Mouse (Mus musculus) activated CD4-positive, CD25-positive, alpha-beta regulatory T cell, adult 4 months (primary cell): ENCODE data around the gene Spint5. TPM values are rescaled to one million over a fixed set of nuclear protein-coding genes. Genes with fewer than 3 reads are reported as not detected.

ENCODE experiments used
- ATAC-seq: one replicate; pipeline ENCODE4 v1.8.0; 2017
- polyA plus RNA-seq, 2 experiments: library from polyadenylated mRNA; unstranded; fragments of 100-300 nt; shearing (Covaris generic); gene quantifications; one replicate each; pipeline ENCODE4 v1.2.1; 2017

The Spint5 gene
- polyA plus RNA-seq, 2 experiments from 2014 or later, result not detected

- ATAC-seq, result no peak
These were observed 22.4 kb downstream of the Spint5 start for GRCm38 (mm10) chr2:164737377-164738090.

GRCm38 (mm10) chr2:164739876-164740275, 24.8 kb downstream of the Spint5 start:
- no peak for ATAC-seq

DNA sequence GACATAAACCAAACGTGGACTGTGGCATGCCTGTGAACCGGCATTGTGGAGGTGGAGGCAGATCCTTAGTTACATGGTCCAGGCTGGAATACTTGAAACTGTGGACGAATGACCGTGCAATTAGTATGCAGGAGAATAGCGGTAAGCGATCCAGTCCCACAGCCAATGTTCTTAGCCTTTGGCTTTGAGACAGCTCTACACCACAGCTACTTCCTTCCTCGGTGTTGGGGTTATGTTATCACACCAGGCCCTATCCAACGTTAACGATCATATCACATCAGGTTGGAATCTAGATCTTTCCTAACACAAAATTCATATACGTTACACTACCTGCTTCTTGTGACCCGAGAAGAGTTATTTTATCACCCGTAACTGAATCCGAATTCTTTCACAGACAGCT, 29.9 kb downstream of the Spint5 start:
- no peak for ATAC-seq

GRCm38 (mm10) chr2:164745843-164746479, 30.9 kb downstream of the Spint5 start, which contains the start of the genes Wfdc3 and Dnttip1:
TSS of gene Wfdc3 (minus strand) at chr2:164745931.
TSS of gene Dnttip1 (plus strand) at chr2:164745983.
- ATAC-seq, result peak; percentile 90

DNA sequence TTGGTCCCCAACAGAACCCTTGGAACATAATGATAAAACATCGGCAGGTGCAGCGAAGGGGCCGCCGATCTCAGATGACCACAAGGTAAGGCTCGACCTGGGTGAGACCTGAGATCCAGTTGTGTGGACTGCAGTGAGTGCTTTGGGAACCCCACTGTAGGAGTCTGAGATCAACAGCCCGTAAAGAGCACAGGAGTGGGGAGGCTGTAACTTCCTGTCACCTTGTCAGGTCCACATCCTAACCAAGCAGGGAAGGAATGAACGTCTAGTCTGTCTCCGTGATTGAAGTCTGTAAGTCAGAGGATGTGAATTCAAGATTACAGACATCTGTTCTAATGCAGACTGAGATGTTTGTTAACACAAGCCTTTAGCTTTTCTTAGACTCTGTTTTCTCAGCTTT, 31.6 kb downstream of the Spint5 start:
- peak; percentile 61 for ATAC-seq

DNA sequence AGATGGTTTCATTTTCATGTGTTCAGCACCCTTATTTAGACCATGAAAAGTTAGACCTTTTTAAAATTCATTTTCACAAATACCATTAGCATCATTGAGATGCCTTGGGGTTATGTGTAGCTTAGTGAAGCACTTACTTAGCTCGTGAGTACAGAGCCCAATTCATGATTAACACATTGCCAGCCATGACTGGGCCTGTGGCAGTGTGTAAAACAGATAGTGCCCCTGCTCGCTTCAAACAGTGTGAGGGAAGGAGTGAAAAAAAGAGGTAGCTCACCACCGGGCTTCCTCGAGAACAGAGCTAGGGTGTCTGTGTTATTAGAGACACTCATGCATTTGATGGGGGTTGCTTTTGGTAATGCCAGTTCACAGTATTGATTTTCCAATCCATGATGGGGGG, 33.1 kb downstream of the Spint5 start:
- no peak for ATAC-seq

DNA sequence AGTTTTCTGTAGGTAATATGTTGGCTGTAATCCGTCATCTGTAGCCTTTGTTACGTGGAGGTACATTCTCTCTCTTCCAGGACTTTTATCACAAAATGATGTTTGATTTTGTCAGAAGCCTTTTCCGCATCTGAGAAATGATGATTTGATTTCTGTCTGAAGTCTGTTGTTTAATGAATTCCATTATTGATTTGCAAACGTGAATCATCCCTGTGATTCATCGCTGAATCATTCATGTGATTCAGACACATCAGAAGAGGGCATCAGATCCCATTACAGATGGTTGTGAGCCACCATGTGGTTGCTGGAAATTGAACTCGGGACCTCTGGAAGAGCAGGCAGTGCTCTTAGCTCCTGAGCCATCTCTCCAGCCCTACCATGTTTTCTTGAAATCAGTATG, 33.9 kb downstream of the Spint5 start:
- ATAC-seq, result no peak

DNA sequence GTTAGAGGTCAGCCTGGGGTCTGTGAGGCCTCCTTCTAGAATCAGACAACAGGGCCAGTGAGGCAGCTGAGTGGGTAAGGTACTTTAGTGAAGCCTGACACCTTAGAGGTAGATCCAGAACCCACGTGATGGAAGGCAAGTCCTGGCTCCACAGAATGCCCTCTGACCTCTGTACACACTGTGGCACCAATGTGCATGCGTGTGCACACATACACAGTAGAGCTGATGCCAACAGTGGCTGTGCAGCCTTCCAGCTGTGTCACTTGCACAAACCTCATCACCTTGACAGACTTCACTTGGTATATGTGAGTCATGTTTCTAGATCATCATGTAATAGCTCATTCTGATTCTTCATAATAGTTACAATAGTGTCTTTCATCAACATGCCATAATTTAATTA, 37.3 kb downstream of the Spint5 start:
- ATAC-seq, result no peak

- ATAC-seq, result no peak
These were observed 39.0 kb downstream of the Spint5 start for GRCm38 (mm10) chr2:164754105-164754504.

DNA sequence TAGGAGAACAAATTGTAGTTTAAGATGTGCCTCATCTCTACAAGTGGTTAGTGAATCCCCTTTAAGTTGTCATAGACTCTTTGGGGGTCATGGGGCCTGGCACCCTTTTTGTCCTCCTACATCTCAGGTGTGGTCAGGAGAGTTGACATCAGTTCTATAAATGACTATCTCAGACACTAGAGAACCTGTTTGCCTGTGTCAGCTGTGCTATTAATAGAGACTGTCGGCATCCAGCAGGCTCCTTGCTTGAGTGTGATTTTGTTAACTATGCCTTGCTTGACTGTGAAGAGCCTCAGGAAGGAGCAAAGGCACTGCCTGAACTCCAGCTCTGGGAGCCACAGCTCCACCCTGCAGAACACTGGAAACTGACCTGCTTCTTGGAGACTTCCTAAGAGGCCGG, 39.7 kb downstream of the Spint5 start:
- ATAC-seq, result no peak

GRCm38 (mm10) chr2:164757841-164758240, 42.7 kb downstream of the Spint5 start:
- ATAC-seq, result no peak

DNA sequence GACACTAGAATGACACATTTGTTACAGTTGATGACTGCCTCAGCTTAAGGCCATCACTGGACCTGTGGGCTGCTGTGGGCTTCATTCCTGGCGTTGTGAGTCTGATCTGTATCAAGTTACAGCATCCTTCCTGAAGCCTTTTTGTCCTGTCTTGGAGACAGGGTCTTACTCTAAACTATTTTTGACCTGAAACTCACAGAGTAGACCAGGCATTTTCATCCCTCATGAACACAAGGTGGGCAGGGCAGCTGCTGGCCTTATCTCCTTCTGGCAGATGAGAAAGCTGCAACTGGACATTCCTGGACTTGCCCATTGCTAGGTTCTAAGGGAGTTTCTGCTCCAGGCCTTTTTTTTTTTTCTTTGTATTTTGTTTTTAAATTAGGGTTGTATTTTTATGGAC, 43.6 kb downstream of the Spint5 start:
- no peak for ATAC-seq

DNA sequence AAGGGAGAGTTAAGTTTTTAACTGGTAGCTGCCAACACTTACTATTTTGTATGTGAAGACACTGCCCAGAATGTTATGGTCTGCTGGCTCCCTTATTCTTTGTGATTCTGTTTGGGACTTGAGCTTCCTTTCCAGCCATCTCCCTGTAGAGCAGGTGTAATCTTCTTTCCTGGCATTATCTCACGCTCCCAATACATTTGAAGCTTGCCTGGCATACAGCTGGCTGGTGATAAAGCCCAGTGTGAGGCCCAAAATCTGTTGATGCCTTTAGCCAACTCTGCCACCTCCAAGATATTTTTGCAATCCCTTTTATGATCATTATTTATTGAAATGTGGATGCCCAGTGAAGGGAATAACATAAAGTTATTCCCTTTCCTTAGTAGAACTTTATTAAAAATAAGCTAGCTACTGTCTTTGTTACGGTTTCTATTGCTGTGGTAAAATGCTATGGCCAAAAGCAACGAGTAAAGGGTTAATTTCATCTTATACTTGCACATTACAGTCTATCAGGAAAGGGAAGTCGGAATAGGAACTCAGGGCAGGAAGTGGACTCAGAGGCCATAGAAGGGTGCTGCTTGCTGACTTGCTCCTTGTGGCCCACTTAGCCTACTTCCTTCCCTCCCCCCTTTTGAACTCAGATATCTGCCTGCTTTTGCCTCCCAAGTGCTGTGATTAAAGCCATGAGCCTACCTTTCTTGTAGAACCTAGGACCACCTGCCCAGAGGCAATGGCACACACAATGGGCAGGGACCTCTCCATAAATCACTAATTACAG, 45.1 kb downstream of the Spint5 start:
- no peak for ATAC-seq

GRCm38 (mm10) chr2:164761502-164761901, 46.4 kb downstream of the Spint5 start:
- no peak for ATAC-seq

DNA sequence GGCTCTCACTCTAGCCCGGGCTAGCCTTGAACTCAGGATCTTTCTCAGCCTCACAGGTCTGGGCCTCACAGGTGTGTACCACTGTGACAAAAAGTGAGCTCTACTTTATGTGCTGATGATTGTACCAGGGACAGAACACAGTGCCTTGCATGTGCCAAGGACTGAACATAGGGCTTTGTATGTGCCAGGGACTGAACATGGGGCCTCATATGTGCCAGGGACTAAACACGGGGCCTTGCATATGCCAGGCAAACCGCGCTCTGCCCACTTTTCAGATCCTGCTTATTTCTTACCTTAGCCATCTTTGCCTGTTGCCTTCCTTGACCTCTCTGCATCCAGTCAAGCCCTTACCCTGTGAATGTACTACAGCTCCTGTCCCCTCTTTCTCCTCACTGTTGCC, 46.9 kb downstream of the Spint5 start:
- ATAC-seq, result no peak

GRCm38 (mm10) chr2:164762593-164762992, 47.5 kb downstream of the Spint5 start:
- ATAC-seq, result no peak

DNA sequence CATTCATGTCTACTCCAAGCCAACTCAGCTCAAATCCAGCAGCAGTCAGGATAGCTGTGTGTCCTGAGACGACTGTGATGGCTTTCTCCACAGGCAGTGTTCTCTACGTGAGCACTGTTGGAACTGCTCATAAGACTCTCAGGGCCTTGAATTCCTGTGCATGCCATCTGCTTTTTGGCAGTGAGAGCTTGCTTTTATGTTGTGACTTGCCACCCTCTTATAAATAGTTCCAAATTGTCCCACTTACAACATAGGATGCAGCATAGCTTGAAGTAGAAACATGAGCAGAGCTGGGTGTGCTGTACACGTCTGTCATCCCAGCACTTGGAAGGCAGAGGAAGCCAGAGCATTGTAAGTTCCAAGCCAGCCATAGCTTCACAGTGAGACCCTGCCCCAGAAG, 50.7 kb downstream of the Spint5 start:
- no peak for ATAC-seq

Other genes with a start within 250 kb of the Spint5 start
- gene Trp53tg5, start 241.6 kb upstream of the Spint5 start, polyA plus RNA-seq, result under 1 TPM in 1 of 2 experiments, not detected in 1; 0.37 TPM
- 1 to 10 TPM; 2.1 to 6.8 TPM for gene Dbndd2, start 229.2 kb upstream of the Spint5 start, polyA plus RNA-seq
- 10 to 100 TPM; 19.6 to 47.7 TPM for gene Pigt, start 217.8 kb upstream of the Spint5 start, polyA plus RNA-seq
- not detected for gene Wfdc2, start 152.9 kb upstream of the Spint5 start, polyA plus RNA-seq
- gene Spint3, start 141.8 kb upstream of the Spint5 start, polyA plus RNA-seq, result not detected
- not detected for gene Wfdc6a, start 129.9 kb upstream of the Spint5 start, polyA plus RNA-seq
- not detected for gene Eppin, start 121.7 kb upstream of the Spint5 start, polyA plus RNA-seq
- not detected for gene Wfdc6b, start 101.8 kb upstream of the Spint5 start, polyA plus RNA-seq
- gene Wfdc8, start 101.7 kb upstream of the Spint5 start, polyA plus RNA-seq, result not detected
- gene Wfdc16, start 76.5 kb upstream of the Spint5 start, polyA plus RNA-seq, result not detected
- not detected for gene Wfdc10, start 59.3 kb upstream of the Spint5 start, polyA plus RNA-seq
- not detected for gene Wfdc9, start 58.7 kb upstream of the Spint5 start, polyA plus RNA-seq
- gene Wfdc11, start 41.2 kb upstream of the Spint5 start, polyA plus RNA-seq, result not detected
- not detected for gene Wfdc13, start 30.2 kb upstream of the Spint5 start, polyA plus RNA-seq
- gene Spint4, start 16.8 kb upstream of the Spint5 start, polyA plus RNA-seq, result not detected
- gene Wfdc3, start 30.6 kb downstream of the Spint5 start, polyA plus RNA-seq, result not detected
- gene Dnttip1, start 30.7 kb downstream of the Spint5 start, polyA plus RNA-seq, result 1 to 10 TPM; 6.0 to 6.5 TPM
- gene Ube2c, start 54.6 kb downstream of the Spint5 start, polyA plus RNA-seq, result 10 to 100 TPM; 46.3 to 68.1 TPM
- gene Tnnc2, start 64.7 kb downstream of the Spint5 start, polyA plus RNA-seq, result not detected
- 1 to 10 TPM; 5.0 to 5.1 TPM for gene Snx21, start 70.5 kb downstream of the Spint5 start, polyA plus RNA-seq
- 10 to 100 TPM; 35.1 to 49.1 TPM for gene Acot8, start 89.6 kb downstream of the Spint5 start, polyA plus RNA-seq
- gene Zswim3, start 89.8 kb downstream of the Spint5 start, polyA plus RNA-seq, result 1 to 10 TPM; 3.8 to 5.4 TPM
- gene Zswim1, start 107.4 kb downstream of the Spint5 start, polyA plus RNA-seq, result 10 to 100 TPM; 18.0 to 19.4 TPM
- not detected for gene Spata25, start 113.2 kb downstream of the Spint5 start, polyA plus RNA-seq
- 100 to 1,000 TPM; 215 to 216 TPM for gene Ctsa, start 117.6 kb downstream of the Spint5 start, polyA plus RNA-seq
- under 1 TPM in 1 of 2 experiments, not detected in 1; 0.69 TPM for gene Neurl2, start 118.2 kb downstream of the Spint5 start, polyA plus RNA-seq
- gene Pltp, start 142.4 kb downstream of the Spint5 start, polyA plus RNA-seq, result 1 to 10 TPM in 1 of 2 experiments, under 1 TPM in 1; 0.87 to 1.0 TPM
- 100 to 1,000 TPM; 102 to 122 TPM for gene Pcif1, start 164.0 kb downstream of the Spint5 start, polyA plus RNA-seq
- 1 to 10 TPM; 6.7 to 9.0 TPM for gene Zfp335, start 196.5 kb downstream of the Spint5 start, polyA plus RNA-seq
- 1 to 10 TPM in 1 of 2 experiments, under 1 TPM in 1; 0.78 to 1.4 TPM for gene Mmp9, start 225.5 kb downstream of the Spint5 start, polyA plus RNA-seq
- under 1 TPM in 1 of 2 experiments, not detected in 1; 0.34 TPM for gene Slc12a5, start 245.5 kb downstream of the Spint5 start, polyA plus RNA-seq